Mouse (Mus musculus) heart, embryonic 11.5 days (tissue): ENCODE results near the gene Krt14. TPM values are rescaled to one million over a fixed set of nuclear protein-coding genes. Genes with fewer than 3 reads are reported as not detected.
"Not testable (repeated sequence)": the region's sequence is repeated elsewhere in the genome, so short reads cannot be mapped to it uniquely, and the experiment has no call there.

Experiments used
- ATAC-seq: fragments of 200-750 bp; cut with Nextera tagmentation; replicated peaks from 2 replicates; pipeline ENCODE4 v1.8.0; 2017; ENCODE audit warnings: moderate library complexity; ENCODE audit not compliant: insufficient number of reproducible peaks, low FRiP score, low TSS enrichment
- H3K27ac ChIP-seq: fragments of 300-500 bp; sonication (generic); 2 replicates; pipeline ENCODE4 v1.5.1; 2014; ENCODE audit warnings: mild to moderate bottlenecking, low read depth, low read length
- H3K27me3 ChIP-seq: fragments of 300-500 bp; sonication (generic); 2 replicates; pipeline ENCODE4 v1.6.1; 2014; ENCODE audit warnings: mild to moderate bottlenecking, low read length, mixed read lengths; ENCODE audit not compliant: control insufficient read depth, insufficient read depth
- H3K36me3 ChIP-seq: fragments of 300-500 bp; sonication (generic); 2 replicates; pipeline ENCODE4 v1.6.1; 2014; ENCODE audit warnings: mild to moderate bottlenecking, low read length, moderate library complexity, mixed read lengths; ENCODE audit not compliant: control insufficient read depth, insufficient read depth
- H3K4me1 ChIP-seq: fragments of 300-500 bp; sonication (generic); 2 replicates; pipeline ENCODE4 v1.6.1; 2014; ENCODE audit warnings: low read length; ENCODE audit not compliant: control insufficient read depth, insufficient read depth
- H3K4me2 ChIP-seq: fragments of 300-500 bp; sonication (generic); 2 replicates; pipeline ENCODE4 v1.6.1; 2014; ENCODE audit warnings: mild to moderate bottlenecking, moderate library complexity
- H3K4me3 ChIP-seq: fragments of 300-500 bp; sonication (generic); 2 replicates; pipeline ENCODE4 v1.5.1; 2014; ENCODE audit warnings: low read depth, low read length
- H3K9ac ChIP-seq: fragments of 300-500 bp; sonication (generic); 2 replicates; pipeline ENCODE4 v1.6.1; 2014; ENCODE audit warnings: mild to moderate bottlenecking, low read depth, low read length, moderate library complexity
- H3K9me3 ChIP-seq: fragments of 300-500 bp; sonication (generic); replicated peaks from 2 replicates; pipeline ENCODE4 v1.6.1; 2016; ENCODE audit warnings: low read length; ENCODE audit not compliant: control insufficient read depth
- WGBS: fragments of 180-500 bp; shearing (Covaris S2); extraction: QIAGEN DNeasy Blood & Tissue Kit; methylation state at CpG from one replicate; pipeline ENCODE4 v1.1.7; 2014; ENCODE audit not compliant: insufficient replicate concordance; 5-methylcytosine and 5-hydroxymethylcytosine counted together
- polyA plus RNA-seq: library from polyadenylated mRNA; unstranded; fragments of >200 nt; fragmentation: Nextera tagmentation; extraction: Ambion mirVana; gene quantifications from 2 replicates; pipeline ENCODE4 v1.2.1, GENCODE M21; 2014

The Krt14 gene
- 1.4 and 1.7 TPM in 2 replicates for polyA plus RNA-seq

DNA sequence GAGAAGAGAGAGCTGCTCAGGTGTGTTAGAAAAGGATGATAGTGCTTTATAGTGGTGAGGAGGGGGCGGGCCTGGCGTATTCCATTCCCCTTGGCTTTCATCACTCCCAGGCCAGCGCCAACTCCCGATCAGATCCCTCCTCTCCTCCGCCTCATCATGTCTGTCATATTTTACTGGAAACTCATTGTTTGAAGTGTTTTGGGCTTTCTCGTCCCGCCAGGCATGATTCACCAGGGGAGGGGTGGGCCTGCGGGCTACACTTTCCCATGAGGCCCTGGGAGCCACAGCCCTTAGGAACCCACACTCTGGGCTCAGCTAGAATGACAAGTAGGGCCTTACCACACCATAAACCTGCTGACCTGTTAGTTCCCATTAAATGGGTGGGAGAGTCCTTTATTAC, at the start of gene Krt14:
Gene Krt14, minus strand, starts transcription at position 51 of the 400 bp plus-strand sequence.
- Histone ChIP-seq H3K4me1 (no peaks in the 10 kb centered on the region), H3K9me3 (no peaks in the 10 kb centered on the region), H3K27ac (peak within 1 kb of the TSS; percentile 31; the same call in 1 of the 2 replicates), H3K4me2 (no peak within 1 kb of the TSS), H3K4me3 (no peak within 1 kb of the TSS), H3K9ac (no peak within 1 kb of the TSS), H3K36me3 (no peaks in the 10 kb centered on the region), H3K27me3 (no peaks in the 10 kb centered on the region)
- WGBS, result 84% methylated on average over 8 of the region's 8 CpGs
- no peak for ATAC-seq

- Histone ChIP-seq H3K9ac (no peak overlapping the region), H3K4me3 (no peak overlapping the region), H3K36me3 (no peaks in the 10 kb centered on the region), H3K27ac (no peak overlapping the region), H3K9me3 (no peaks in the 10 kb centered on the region), H3K27me3 (peaks cover 2% of the 10 kb centered on the region; the same call in 1 of the 2 replicates), H3K4me1 (no peaks in the 10 kb centered on the region), H3K4me2 (no peak overlapping the region)
- 87% methylated on average over 6 of the region's 6 CpGs for WGBS
- no peak for ATAC-seq
Measured at GRCm38 (mm10) chr11:100255514-100255913, 48.2 kb upstream of the Krt14 start.

GRCm38 (mm10) chr11:100254360-100255090, 47.2 kb upstream of the Krt14 start:
- H3K36me3 ChIP-seq, result no peaks in the 10 kb centered on the region
- no peaks in the 10 kb centered on the region for H3K9me3 ChIP-seq
- no peaks in the 10 kb centered on the region for H3K4me1 ChIP-seq
- H3K27ac ChIP-seq, result no peak overlapping the region
- 0 out of 2 replicates have a peak, but pooled peaks have one; percentile 14 for ATAC-seq
- H3K27me3 ChIP-seq, result no peaks in the 10 kb centered on the region
- H3K4me3 ChIP-seq, result no peak overlapping the region
- no peak overlapping the region for H3K4me2 ChIP-seq
- WGBS, result 29% methylated on average over 5 of the region's 5 CpGs
- H3K9ac ChIP-seq, result no peak overlapping the region

DNA sequence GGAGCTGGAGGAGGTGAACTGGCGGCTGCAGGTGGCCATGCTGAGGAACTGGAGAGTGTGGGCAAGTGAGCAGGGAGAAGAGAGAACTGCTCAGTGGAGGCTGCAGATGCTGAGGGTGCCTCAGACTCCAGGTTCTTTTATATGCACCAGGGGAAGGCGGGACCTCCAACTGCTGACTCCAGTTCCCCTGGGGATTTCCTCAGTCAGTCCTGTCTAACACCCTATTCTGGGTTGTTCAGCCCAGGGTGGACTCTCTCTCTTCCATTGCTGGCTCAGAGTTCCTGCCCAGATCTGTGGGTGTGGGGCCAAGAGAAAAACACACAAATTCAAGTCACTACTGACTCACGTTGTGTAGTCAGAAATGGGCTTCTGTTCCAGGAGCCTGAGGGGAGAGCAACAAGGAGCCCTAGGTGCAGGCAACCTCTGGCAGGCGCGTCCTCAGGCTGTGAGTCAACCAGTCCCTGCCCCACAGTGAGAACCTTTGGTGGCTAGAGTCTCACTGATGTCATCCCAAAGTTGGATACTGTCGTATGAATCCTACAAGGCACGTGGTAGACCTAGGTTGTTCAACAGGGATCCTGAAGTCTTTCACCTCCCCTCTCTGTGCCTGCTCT, 41.6 kb upstream of the Krt14 start, which contains the start of gene Krt16:
Gene Krt16, minus strand, starts transcription at position 51 of the 614 bp plus-strand sequence.
- ATAC-seq, result no peak
- 63% methylated on average over 7 of the region's 7 CpGs for WGBS

DNA sequence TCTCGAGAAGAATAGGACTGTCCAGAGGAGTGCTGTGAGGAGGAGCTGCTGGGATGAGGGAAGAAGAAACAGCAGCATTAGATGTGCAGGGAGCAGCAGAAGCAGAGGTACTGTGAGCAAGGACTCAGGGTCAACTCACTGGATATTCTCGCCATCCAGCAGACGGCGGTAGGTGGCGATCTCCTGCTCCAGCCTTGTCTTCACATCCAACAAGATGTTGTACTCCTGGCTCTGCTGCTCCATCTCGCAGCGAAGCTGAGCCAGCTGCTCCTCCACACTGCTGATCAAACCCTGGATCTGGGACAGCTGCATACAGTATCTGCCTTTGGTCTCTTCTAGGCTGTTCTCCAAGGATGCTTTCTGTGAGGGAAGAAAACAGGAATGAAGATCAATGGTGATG, 39.1 kb upstream of the Krt14 start:
- ATAC-seq, H3K36me3 ChIP-seq, H3K9me3 ChIP-seq, H3K4me2 ChIP-seq, H3K4me1 ChIP-seq, H3K27me3 ChIP-seq, H3K4me3 ChIP-seq, H3K9ac ChIP-seq, H3K27ac ChIP-seq: not testable (repeated sequence)
- 70% methylated on average over 7 of the region's 7 CpGs for WGBS

More for the DNA sequence above, 41.6 kb upstream of the Krt14 start, which contains the start of gene Krt16:
- no peak within 1 kb of the TSS for H3K4me2 ChIP-seq
- H3K27ac ChIP-seq, result no peak within 1 kb of the TSS
- H3K9me3 ChIP-seq, result no peaks in the 10 kb centered on the region
- H3K9ac ChIP-seq, result no peak within 1 kb of the TSS
- no peaks in the 10 kb centered on the region for H3K36me3 ChIP-seq
- H3K4me3 ChIP-seq, result no peak within 1 kb of the TSS
- H3K27me3 ChIP-seq, result no peaks in the 10 kb centered on the region
- no peaks in the 10 kb centered on the region for H3K4me1 ChIP-seq

- not testable (repeated sequence) for H3K4me1 ChIP-seq, H3K4me2 ChIP-seq, H3K9ac ChIP-seq, H3K36me3 ChIP-seq, ATAC-seq, H3K9me3 ChIP-seq, H3K4me3 ChIP-seq, H3K27ac ChIP-seq, H3K27me3 ChIP-seq
- WGBS, result 83% methylated on average over 4 of the region's 4 CpGs
Measured at GRCm38 (mm10) chr11:100240272-100240671, 32.9 kb upstream of the Krt14 start.

DNA sequence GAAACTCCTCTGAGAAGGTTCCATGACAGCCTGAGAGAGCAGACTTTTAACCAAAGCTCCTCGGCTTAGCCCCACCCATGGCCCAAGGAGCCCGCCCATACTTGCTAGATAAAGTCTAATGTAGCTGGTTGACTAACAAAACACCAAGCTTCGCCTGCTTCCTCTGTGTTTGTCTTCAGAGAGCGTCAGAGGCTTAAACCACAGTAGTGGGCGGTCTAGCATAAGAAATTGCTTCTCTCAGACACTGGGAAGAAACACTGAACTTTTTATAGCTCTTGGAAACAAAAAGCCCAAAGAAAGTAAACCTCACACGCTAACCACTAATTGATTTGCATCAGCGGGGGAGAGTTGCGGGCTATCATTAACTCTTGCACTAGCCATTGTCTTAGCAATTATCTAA, 14.4 kb upstream of the Krt14 start:
- Histone ChIP-seq H3K4me1 (no peaks in the 10 kb centered on the region), H3K36me3 (no peaks in the 10 kb centered on the region), H3K4me2 (no peak overlapping the region), H3K4me3 (no peak overlapping the region), H3K27me3 (no peaks in the 10 kb centered on the region), H3K27ac (no peak overlapping the region), H3K9me3 (no peaks in the 10 kb centered on the region; the same call in 1 of the 2 replicates), H3K9ac (no peak overlapping the region)
- 68% methylated on average over 8 of the region's 8 CpGs for WGBS
- ATAC-seq, result no peak

GRCm38 (mm10) chr11:100219304-100219703, 12.0 kb upstream of the Krt14 start:
- no peak for ATAC-seq
- Histone ChIP-seq H3K4me2 (no peak overlapping the region), H3K9me3 (no peaks in the 10 kb centered on the region), H3K9ac (no peak overlapping the region), H3K4me3 (no peak overlapping the region), H3K27ac (no peak overlapping the region), H3K36me3 (no peaks in the 10 kb centered on the region), H3K4me1 (no peaks in the 10 kb centered on the region), H3K27me3 (no peaks in the 10 kb centered on the region)
- WGBS, result 81% methylated on average over 4 of the region's 4 CpGs
